Mouse (Mus musculus) gonadal fat pad, adult 2 months (tissue): ENCODE data around the gene Fbxo31. TPM values are rescaled to one million over a fixed set of nuclear protein-coding genes. Genes with fewer than 3 reads are reported as not detected.

Experiments
- DNase-seq: peaks from one replicate; pipeline ENCODE4 v3.0.0-alpha.2; 2012; ENCODE audit warnings: low read depth
- polyA plus RNA-seq: library from polyadenylated mRNA; depleted of rRNA; stranded (reverse); fragments of >200 nt; gene quantifications from 2 replicates; pipeline ENCODE4 v1.2.3, GENCODE M21; 2012

Gene Fbxo31
- polyA plus RNA-seq, 1 experiment, result 26.5 TPM

DNA sequence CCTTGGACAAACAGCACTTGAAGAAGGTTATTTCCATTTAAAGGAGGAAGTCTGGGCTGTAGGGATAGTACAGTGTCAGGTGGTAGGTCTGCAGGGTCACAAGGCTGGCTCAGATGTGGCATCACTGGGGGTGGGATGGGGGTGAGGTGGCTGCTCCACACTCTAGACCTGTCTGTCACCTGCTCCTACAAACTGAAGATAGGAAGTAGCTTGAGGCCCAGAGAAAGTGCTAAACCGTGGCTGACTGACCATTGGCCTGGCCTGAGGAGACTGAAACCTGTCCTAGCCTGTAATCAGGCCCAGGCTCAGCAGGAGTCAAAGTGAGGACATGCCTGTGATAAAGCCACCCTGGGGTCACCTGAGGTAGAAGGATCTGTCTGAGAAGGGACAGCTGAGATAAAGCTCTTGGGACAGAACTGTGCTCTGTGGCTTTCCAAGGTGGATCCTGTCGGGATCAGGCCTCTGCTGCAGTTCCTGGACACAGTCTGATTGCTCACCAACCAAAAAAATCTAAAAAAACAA is 10.7 kb upstream of the Fbxo31 start:
- DNase-seq, result no peak

DNA sequence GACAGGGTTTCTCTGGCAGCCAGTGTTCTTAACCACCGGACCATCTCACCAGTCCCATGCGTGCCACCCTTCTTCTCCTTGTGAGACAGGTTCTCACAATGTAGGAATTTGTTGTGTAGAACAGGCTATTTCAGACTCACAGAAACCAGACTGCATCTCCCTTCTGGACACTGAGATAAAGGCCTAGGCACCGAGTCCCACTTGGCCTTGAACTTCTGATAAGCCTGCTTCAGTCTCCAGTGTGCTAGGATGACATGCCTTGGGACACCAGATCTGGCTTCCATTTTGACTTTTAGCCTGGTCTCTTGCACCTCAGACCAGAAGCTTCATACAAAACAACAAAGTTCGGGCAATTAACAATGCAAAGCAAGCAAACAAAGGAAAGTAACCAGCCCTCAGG is 10.1 kb upstream of the Fbxo31 start:
- no peak for DNase-seq

DNA sequence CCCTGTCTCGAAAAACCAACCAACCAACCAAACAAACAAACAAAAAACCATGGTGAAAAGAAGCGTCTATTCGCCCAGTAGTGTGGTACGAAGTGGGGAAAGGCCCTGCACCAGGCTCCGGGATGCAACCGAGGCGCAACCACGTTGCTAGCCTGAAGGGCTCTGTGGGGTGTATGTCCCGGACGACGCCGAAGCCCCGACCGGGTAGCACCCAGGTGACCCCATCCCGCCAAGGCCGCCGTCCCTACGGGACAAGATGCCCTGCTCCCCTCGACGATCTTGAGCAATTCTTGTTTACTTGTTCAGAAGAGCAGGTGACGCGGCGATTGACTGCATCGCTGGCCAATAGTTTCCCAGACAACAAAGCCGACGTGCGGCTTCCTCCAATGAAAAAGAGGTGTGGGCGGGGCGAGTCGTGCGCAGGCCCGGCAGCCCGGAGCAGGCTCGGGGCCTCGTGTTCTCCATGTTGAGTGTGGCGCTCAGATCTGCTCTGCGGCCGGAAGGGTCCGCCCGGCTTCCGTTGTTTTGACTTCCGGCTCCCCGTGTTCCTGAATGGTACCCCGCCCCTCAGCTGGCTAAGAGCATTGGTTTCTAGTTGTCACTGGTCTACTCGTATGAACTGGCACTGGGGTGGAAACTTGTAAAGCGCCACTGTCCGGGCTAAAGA is 6.7 kb upstream of the Fbxo31 start:
- DNase-seq, result peak; percentile 78

DNA sequence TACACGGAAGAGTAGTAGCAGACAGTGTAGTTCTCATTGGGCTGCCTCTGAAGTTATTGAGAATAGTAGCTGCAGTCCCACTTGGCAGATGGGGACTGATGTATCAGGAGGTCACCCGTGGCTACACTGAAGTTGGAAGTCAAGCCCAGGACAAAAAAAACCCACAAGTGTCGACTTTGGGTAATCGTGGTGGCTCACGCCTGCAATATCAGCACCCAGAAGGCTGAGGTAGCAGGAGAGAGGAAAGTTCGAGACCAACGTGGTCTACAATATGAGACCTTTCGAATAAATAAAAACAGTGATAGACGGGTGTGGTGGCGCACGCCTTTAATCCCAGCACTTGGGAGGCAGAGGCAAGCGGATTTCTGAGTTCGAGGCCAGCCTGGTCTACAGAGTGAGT is 6.1 kb upstream of the Fbxo31 start:
- no peak for DNase-seq

DNA sequence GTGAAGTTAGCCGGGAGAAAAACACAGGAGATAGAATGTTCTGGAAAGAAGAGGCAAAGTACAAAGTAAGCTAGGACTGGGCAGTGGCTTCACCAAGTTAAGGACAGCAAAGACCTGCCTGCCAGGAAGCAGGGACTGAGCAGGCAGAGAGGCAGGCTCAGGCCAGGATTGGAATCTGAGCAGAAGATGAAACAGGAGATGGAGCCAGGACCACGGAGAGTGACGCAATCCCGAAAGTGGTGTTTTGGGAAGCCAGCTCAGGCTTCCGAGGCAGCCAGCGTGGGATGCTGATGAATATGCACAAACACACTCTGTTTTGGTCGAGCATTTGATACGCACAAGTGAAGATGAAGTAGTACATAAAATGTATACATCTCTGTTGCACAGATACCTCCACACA is 5.0 kb upstream of the Fbxo31 start:
- no peak for DNase-seq

DNA sequence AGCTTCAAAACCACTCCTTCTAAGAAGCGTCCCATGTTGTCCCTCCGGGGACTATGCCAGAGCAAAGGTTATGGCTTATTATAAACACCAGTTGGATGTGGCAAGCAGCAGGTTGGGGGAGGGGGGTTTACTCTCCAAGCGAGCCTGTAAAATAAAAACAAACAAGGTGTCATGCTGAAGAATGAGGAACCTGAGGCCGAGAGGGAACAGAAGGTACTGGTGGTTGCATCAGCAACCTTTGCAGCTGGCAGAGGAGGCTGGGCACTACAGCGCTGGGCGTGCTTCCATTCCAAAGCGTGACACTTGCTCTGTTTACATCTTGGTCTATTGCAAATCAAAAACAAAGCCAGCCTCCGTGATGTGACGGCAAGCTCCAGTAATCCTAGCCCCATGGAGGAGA is 1.9 kb upstream of the Fbxo31 start:
- no peak for DNase-seq

DNA sequence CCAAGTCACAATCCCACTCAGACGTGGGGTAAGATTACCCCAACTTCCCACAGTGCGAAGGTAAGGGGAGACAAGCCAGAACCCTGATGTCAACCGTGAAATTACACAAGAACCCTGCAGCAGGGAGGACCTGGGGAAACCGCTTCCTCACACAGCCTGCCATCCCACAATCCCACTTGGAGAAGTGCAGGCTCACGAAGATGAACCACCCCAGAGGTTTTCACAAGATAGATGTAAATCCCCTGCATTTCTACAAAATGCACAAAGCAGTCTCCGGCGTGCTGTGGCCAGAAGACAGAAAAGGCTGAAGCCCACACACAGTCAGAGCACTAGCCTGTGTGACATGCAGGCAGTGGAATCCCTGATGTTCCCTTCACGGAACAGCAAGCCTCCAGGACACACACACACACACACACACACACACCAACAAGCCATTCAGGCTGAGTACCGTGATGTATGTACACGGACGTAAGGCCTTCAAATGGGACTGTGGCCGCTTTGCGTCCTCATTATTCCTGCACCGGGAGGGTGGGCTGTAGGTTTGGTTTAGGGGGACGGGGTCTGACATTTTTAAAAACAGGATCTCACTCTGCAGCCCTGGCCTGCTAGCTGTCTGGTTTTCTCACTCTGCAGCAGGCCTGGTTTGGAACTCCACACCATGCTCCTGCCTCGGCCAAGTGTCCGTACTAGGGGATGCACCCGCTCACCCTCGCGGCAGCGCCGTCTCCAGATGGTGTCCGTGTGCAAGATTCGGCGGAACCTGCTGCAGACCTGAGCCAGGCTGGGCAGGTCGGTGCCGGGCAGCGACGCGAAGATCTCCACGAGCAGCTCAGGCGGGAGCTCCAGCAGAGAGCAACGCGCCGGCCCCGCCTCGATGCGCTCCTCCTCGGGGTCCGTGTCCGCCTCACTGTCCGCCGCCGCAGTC is 593 bp downstream of the Fbxo31 start:
- DNase-seq, result no peak

DNA sequence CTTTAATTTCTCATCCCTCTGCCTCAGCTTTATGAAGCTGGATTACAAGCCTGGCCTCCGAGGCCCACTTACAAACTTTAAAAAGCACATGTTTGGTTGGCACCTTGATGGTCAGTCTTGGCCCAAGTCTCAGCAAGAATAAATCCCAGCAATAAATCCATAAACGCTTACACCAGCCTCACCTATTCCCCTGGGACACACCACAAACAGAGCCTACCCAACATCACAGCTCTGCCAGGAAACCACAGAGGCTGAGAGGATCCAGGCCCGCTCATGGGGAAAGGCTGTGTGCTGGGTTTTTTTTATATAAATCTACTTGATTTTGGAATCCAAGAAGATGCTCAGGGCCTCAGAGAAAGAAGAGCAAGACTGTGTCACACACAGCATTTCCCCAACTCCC is 2.9 kb downstream of the Fbxo31 start:
- no peak for DNase-seq

DNA sequence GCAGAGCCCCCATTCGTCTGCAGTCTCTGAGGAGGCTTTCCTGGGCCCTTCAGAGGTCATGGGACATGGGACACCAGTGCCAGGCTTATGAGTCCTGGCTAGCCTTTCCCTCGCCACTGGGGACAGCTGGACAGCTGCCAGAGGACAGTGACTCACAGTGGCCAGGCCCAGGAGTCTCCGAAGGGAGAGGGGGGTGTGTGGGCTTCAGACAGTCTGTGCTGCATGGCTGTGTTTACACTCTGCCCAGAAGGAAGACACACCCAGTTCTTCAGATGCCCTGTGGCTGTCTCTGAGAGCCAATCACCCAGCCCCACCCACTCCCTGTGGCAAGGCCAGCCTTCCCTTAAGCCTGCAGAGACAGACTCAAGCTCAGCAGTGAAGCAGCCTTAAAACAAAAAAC is 5.3 kb downstream of the Fbxo31 start:
- no peak for DNase-seq

DNA sequence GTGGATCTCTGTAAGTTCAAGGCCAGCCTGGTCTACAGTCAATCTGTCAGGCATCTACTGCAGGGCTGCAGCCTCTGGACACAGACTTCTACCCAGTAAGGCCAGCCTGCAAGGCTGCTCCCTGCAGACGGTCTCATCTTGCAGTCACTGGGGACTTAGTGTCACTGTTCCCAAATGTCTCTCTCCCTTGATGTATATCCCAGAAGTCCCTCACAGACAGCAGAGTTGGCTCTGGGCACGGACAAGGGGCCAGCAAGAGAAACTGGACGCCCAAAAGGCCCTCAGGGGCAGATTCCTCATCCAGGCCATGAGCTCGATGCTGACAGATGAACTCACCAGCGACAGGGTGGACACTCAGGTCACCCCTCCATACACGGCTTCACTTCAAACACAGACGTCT is 6.5 kb downstream of the Fbxo31 start:
- no peak for DNase-seq

DNA sequence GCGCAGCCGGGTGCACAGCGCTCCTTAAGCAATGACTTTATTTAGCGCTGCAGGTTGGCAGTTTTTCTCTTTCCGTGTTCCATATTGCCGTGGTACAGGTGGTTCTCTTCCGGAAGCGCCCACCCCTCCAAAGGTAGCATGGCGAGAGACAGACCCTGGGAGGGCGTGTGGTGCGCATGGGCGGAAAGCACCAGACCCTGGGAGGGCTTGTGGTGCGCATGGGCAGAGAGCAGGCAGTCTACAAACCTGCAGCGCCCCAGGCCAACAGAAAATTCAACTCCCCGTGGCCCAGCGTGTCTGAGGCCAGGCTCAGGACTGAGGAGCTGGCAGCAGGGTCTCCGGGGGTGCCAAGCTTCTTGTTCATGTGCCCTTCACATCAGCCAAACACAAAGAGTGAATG is 7.8 kb downstream of the Fbxo31 start:
- no peak for DNase-seq

DNA sequence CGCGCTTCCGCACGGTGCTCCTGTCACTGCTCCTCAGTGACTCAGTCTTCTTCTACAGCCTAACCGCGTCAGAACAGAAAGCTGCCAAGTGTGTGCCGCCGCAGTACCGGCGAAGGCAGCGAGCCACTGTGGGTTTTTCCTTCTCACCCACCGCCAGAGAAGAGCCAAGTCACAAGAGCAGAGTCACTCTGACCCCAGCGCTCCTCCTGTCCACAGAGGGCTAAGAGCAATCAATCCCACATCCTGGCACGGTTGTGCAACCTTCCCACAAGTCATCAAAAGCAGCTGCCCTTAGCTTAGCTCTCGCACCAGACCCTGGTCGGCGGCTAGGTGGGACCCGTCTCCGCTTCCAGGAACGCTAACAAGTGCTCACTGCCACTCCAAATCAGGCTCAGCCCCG is 8.3 kb downstream of the Fbxo31 start:
- DNase-seq, result no peak

DNA sequence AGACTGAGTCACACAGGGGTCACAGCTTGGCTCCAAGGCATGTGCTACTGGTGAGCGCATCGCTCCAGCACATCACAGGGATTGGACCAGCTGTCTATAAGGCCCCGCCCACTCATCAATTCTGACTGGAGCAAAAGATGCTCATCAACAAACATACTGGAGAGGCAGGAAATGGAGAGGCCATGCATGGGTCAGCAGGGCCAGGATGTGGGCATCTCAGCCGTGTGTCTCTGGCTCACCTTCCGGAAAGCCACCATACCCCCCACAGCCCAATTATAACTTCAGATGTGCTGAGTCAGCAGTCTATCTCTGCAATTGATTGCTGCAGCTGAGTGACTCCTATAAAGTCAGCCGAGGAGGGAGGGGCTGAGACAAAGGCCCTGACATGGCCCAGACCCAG is 10.3 kb downstream of the Fbxo31 start:
- DNase-seq, result no peak

DNA sequence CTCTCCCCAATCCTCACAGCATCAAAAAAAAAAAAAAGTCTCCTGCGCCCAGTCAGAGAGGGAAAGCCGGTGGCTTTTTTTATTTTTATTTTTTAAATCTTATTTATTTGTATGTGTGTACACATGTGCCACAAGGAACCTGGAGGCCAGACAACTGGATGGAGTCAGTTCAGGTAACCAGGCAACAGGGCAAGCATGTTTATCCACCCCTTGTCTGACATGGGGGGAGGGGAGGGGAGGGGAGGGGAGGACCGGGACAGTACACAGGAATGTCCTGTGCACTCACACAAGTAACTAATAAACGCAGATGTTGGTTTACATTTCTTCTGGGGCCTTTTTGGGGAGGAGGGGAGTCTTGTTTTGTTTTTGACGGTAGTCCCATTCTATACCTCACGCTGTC is 14.9 kb downstream of the Fbxo31 start:
- no peak for DNase-seq

DNA sequence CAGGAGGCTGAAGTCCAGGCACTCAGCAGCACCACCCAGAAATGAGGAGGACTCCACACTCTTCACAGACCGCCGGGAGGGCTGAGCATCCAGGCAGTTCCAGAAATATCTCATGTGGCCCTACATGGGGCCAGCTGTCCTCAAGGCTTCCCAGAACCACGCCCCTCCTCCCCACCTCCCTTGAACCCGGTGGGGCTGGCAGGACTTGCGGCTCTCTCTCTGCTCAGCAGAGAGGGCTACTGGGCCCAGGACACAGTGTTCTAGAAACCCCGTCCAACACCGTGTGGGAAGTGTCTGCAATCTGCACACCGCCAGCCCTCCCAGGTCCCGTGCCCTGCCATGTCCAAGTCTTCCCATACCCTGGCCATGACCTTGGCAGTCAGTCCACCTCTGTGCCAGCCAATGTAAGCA is 15.7 kb downstream of the Fbxo31 start:
- DNase-seq, result no peak

DNA sequence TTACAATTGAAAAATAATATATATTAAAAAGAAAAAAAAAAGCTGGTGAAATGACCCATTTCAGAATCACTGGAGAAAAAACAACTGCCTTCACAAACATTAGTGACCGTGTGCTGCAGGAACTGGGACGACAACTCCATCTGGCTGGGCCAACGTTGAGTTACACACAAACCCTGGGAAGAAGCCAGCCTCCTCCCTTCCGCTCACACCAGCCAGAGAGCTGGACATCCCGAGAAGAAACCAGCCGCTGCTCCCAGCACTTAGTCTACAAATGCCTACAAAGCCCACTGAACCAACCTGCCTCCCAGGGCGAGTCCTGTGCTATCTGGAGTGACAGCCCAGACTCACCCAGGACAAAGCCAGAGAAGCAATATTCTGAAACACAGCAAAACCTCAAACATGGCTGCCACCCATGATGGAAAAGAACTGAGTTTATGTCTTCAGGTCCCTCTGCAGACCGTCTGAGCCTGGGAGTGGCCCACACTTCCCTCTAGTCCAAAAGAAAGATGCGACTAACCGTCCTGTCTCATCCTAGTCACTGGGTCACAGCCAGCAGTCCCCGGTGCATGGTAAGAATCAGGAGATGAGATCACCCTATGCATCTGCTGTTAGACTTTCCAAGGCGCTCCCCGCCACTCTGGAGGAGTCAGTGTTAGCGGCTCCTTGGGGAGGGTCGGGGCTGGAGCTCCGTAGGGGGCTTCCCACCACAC is 16.8 kb downstream of the Fbxo31 start:
- DNase-seq, result no peak

DNA sequence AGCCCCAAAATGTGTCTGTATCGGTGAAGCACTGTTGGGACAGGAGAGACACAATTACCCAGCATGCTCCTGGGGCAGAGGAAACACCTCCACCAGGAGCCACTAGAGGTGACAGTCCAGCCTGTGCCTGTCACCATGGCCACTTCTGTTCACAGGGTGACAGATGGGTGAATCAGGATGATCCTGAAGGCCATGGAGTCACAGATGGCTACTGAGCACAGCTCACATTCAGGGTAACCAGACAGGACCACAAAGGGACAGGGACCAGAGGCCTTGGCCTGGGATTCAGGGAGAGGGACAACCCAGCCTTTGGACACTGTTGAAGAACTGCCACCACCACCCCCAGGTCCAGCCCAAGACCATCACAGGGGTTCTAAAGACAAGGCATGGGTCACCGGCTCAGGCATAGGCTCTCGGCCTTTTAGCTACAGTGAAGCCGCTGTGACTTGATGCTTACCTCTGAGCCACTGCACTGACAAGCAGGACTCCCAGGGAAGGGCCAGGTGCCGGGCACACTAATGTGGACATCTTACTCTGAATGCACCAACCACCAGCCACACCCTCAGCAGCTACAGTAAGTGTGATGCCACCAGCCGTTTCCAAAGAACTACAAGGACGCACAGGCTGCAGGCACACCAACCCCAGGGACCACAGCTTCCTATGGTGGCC is 18.0 kb downstream of the Fbxo31 start:
- no peak for DNase-seq

DNA sequence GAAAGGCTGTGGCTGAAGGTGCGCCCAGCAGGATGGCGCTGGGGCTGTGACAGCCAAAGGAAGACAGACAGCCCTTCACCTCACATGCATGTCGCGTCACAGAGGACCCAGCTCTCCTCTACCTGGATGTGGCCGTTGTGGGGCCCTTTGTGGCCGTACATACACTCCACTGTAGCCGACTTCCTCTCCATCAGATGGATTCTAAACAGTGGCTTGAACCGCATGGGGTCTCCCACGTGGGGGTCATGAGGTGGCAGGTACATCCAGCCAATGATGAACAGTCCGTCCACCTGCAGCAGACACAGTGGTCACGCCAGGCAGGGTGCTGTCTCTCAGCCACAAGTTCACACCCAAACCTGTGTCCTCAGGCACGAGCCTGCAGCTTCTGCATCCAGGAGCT is 18.8 kb downstream of the Fbxo31 start:
- DNase-seq, result no peak

DNA sequence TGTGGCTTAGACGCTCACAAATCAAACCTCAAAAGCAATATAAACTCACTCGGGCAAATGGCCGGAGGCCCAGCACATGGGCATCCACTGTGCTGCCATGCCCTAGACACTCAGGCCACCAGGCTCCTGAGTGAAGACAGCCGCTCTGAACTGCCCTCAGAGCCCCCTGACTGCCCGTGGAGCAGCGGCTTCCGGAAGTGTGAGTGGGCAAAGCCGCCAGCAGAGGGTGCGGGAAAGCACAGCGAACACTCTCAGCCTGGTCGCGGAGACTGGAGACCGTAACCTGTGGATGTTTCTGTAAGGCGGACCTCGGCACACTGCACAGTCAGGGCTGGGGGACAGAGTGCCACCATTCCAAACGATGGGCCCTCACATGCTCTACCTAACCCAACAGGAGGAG is 20.1 kb downstream of the Fbxo31 start:
- DNase-seq, result no peak

DNA sequence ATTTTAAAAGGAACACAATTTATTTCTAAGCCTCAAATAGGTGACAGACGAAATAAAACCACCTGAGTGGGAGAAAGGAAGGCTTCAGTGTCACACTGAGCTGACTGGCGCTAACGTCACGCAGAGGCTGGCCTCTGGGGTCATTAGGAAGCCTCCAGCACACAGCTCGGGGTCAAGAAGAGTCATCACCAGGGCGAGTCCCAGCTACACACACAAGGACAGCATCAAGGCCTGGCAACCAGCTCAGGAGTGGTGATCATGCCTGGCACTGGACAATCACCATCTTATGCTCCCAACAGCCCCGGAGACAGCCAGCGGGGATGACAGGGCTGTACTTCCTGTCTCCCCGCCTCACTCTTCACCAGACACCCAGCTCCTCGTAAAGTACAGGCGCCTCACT is 20.9 kb downstream of the Fbxo31 start:
- no peak for DNase-seq

DNA sequence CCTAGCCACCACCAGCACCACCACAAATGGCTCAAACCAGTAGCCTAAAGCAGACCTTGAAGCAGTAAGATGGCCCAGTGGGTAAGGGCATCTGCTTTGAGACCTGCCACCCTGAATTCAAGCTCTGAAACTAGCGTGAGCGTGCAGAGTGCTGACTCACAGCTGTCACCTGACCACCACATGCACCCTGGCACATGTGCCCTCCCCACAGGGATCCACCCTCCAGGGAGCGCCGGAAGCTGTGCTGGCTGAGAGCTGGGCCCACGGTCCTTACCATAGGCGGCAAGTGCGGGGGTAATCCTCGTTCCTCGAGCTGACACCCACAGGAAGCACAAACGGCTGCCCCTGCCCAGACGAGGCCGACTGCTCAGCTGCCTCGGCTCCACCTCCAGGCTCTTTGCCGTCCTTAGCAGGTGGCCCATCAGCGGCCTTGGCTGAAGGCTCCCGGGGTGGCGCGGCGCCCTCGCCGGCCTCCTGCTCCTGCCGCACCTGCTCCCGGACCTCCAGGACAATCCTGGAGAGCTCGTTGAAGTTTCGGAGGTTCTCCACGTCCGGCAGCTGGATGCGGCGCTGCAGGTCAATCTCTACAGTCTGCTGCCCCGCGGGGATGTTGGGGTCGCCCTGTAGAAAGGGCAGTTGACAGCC is 24.7 kb downstream of the Fbxo31 start:
- DNase-seq, result no peak
